Mouse (Mus musculus): ENCODE measurements around the gene Loxl3. TPM values are rescaled to one million over a fixed set of nuclear protein-coding genes. Genes with fewer than 3 reads are reported as not detected.
A peak's percentile ranks its signal among the peaks of the same experiment; 100 is the strongest.

Gene Loxl3
- polyA plus RNA-seq, 1 experiment = 3.1 TPM

DNA sequence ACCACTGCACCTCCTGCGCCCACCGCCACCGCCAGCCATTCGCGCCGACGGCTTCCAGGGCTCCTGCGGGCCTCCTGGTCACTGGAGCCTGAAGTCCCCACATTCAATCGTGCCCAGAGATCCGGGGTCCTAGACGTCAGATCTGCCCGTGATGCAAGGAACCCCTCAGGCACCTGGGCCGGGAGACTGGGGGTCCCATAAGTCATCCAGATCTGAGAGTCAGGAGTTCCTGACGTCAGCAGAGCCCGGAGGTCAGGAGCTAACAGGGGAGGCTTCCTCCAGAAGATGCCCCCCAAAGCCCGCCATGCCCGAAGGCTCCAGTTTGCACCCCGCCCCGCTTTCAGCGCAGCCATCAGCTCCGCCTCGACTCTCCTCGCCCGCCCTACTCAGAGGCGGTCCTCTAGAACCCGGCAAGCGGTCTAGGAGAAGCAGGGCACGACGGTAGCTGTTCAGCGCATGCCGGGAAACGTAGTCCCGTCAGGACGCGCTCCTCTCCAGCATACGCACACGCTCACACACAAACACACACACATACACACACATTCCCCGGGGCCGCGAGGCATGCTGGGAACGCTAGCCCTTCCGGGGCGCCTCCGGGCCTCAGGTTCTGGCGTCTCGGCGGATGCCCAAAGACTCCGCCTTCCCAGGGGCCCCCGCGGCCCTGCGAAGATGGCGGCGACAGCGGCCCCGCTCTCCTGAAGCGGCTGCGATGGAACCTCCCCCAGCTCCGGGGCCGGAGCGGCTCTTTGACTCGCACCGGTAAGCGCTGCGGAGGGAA is 20.3 kb downstream of the Loxl3 start, which contains the start of gene Aup1:
Gene Aup1, plus strand, starts transcription at position 448 of the 778 bp plus-strand sequence.
- under 1% methylated on average over 64 of the region's 64 CpGs for WGBS
- TF ChIP-seq CTCF (IDR thresholded peaks at IDR 0.05; ENCODE audit: borderline replicate concordance, control insufficient read depth, extremely low read depth, insufficient read depth, low read length, poor library complexity) (no peak; the same call in 1 of the 2 replicates), POLR2A (IDR thresholded peaks at IDR 0.05; ENCODE audit: control insufficient read depth, extremely low read depth, insufficient read depth, low read length, poor library complexity) (peak; percentile 90)
- DNase-seq = peak; percentile 97
- Histone ChIP-seq H3K27ac (ENCODE audit: control insufficient read depth, insufficient read depth, low read length) (no peak within 1 kb of the TSS), H3K36me3 (ENCODE audit: control insufficient read depth, insufficient read depth, low read length) (peaks cover 8% of the 10 kb centered on the region), H3K27me3 (ENCODE audit: control insufficient read depth, insufficient read depth, low read length) (no peaks in the 10 kb centered on the region), H3K4me1 (replicated peaks; ENCODE audit: control insufficient read depth, insufficient read depth, low read length) (peaks cover 19% of the 10 kb centered on the region), H3K4me3 (ENCODE audit: control insufficient read depth, insufficient read depth, low read length) (peak within 1 kb of the TSS; percentile 80)

DNA sequence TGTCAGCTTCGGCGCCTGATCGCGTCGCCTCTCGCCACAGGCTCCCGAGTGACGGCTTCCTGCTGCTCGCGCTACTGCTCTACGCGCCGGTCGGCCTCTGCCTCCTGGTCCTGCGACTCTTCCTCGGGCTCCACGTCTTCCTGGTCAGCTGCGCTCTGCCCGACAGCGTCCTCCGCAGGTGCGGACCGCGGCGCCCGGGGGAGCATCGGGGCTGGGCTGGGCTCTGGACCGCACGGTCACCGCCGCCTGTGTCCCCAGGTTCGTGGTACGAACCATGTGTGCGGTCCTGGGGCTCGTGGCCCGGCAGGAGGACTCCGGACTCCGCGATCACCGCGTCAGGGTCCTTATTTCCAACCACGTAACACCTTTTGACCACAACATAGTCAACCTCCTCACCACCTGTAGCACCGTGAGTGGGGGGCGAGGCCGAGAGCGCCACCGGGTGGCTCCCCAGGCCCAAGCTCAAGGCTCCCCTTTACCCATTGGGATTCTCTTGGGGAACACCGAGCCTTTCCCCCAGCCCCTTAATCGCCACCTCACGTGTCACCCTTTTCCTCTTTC is 21.0 kb downstream of the Loxl3 start, which contains the start of gene Htra2:
Gene Htra2, minus strand, starts transcription at position 403 of the 561 bp plus-strand sequence.
- no peak within 1 kb of the TSS for H3K27ac ChIP-seq (ENCODE audit: control insufficient read depth, insufficient read depth, low read length)
- H3K36me3 ChIP-seq (ENCODE audit: control insufficient read depth, insufficient read depth, low read length) = peaks cover 8% of the 10 kb centered on the region
- no peaks in the 10 kb centered on the region for H3K27me3 ChIP-seq (ENCODE audit: control insufficient read depth, insufficient read depth, low read length)
- under 1% methylated on average over 50 of the region's 50 CpGs for WGBS
- peaks cover 19% of the 10 kb centered on the region for H3K4me1 ChIP-seq (replicated peaks; ENCODE audit: control insufficient read depth, insufficient read depth, low read length)
- peak; percentile 66 for DNase-seq
- TF ChIP-seq CTCF (IDR thresholded peaks at IDR 0.05; ENCODE audit: borderline replicate concordance, control insufficient read depth, extremely low read depth, insufficient read depth, low read length, poor library complexity) = 0 out of 2 replicates have a peak, but pooled peaks have one; percentile 29
- TF ChIP-seq POLR2A (IDR thresholded peaks at IDR 0.05; ENCODE audit: control insufficient read depth, extremely low read depth, insufficient read depth, low read length, poor library complexity) = no peak
- H3K4me3 ChIP-seq (ENCODE audit: control insufficient read depth, insufficient read depth, low read length) = peak within 1 kb of the TSS; percentile 80

DNA sequence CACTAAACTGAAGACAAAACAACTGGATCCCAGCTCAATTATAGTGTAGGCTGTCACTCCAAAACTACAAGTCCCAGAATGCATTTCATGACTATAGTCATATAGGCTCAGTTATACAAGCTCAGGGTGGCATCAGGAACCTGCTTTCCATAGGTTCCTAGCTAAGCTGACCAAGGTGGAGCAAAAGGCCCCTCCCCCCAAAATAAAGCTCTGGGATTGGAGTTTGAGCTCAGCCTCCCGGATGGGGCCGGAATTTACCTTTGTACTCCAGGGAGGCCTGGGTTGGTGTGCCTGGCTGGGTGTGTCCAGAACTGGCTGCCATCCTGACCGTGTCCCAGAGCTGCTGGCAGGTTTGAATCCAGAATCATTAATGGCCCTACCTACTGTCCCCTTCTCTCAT is 23.8 kb downstream of the Loxl3 start, which contains the start of gene Dqx1:
Gene Dqx1, plus strand, starts transcription at position 55 of the 400 bp plus-strand sequence.
- TF ChIP-seq CTCF (IDR thresholded peaks at IDR 0.05; ENCODE audit: borderline replicate concordance, control insufficient read depth, extremely low read depth, insufficient read depth, low read length, poor library complexity) (no peak), POLR2A (IDR thresholded peaks at IDR 0.05; ENCODE audit: control insufficient read depth, extremely low read depth, insufficient read depth, low read length, poor library complexity) (no peak)
- Histone ChIP-seq H3K27ac (ENCODE audit: control insufficient read depth, insufficient read depth, low read length) (no peak within 1 kb of the TSS), H3K27me3 (ENCODE audit: control insufficient read depth, insufficient read depth, low read length) (no peaks in the 10 kb centered on the region), H3K36me3 (ENCODE audit: control insufficient read depth, insufficient read depth, low read length) (peaks cover 8% of the 10 kb centered on the region), H3K4me3 (ENCODE audit: control insufficient read depth, insufficient read depth, low read length) (no peak within 1 kb of the TSS), H3K4me1 (replicated peaks; ENCODE audit: control insufficient read depth, insufficient read depth, low read length) (peaks cover 19% of the 10 kb centered on the region)
- no peak for DNase-seq
- WGBS = 97% methylated on average over 3 of the region's 3 CpGs

DNA sequence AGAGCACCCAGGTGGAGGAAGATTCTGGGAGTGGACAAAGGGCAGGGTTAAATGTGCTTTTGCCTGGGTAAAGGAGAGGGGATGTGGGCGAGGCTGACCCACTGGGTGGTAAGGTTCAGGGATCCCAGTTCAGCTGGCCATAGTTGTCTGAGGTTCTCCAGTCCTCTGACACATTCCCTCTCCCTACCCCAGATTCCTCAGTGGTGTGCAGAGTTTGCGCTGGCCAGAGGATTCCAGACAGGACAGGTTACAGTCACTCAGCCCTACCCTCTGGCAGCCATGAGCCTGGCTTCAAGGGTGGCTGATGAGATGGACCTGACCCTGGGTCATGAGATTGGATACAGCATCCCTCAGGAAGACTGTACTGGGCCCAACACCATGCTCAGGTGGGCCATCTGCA is 24.8 kb downstream of the Loxl3 start:
- no peak for DNase-seq
- WGBS = 94% methylated on average over 2 of the region's 2 CpGs
- Histone ChIP-seq H3K27ac (ENCODE audit: control insufficient read depth, insufficient read depth, low read length) (no peak overlapping the region), H3K4me1 (replicated peaks; ENCODE audit: control insufficient read depth, insufficient read depth, low read length) (peaks cover 11% of the 10 kb centered on the region), H3K27me3 (ENCODE audit: control insufficient read depth, insufficient read depth, low read length) (no peaks in the 10 kb centered on the region), H3K36me3 (ENCODE audit: control insufficient read depth, insufficient read depth, low read length) (peaks cover 8% of the 10 kb centered on the region), H3K4me3 (ENCODE audit: control insufficient read depth, insufficient read depth, low read length) (no peak overlapping the region)
- no peak for TF ChIP-seq CTCF (IDR thresholded peaks at IDR 0.05; ENCODE audit: borderline replicate concordance, control insufficient read depth, extremely low read depth, insufficient read depth, low read length, poor library complexity)
- no peak for TF ChIP-seq POLR2A (IDR thresholded peaks at IDR 0.05; ENCODE audit: control insufficient read depth, extremely low read depth, insufficient read depth, low read length, poor library complexity)

DNA sequence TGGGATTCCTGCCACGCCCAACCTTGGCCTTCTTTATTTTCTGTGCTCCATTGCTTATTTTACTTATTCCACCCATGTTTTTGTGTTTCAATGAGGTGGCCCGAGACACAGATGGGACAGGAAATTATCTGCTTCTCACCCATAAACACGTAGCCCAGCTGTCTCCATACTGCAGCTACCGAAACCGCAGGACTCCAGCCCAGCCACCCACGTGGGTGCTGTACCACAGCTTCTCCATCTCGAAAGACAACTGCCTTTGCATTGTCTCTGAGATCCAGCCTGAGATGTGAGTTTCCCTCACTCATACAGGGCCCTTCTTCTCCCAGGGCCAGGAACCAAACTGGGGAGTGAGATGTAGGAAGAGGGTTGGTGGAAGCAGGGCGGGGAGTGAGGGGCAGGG is 32.0 kb downstream of the Loxl3 start:
- 22% methylated on average over 8 of the region's 8 CpGs for WGBS
- DNase-seq = no peak
- Histone ChIP-seq H3K27me3 (ENCODE audit: control insufficient read depth, insufficient read depth, low read length) (peaks cover 33% of the 10 kb centered on the region), H3K4me3 (ENCODE audit: control insufficient read depth, insufficient read depth, low read length) (no peak overlapping the region), H3K4me1 (replicated peaks; ENCODE audit: control insufficient read depth, insufficient read depth, low read length) (peaks cover 27% of the 10 kb centered on the region), H3K36me3 (ENCODE audit: control insufficient read depth, insufficient read depth, low read length) (no peaks in the 10 kb centered on the region), H3K27ac (ENCODE audit: control insufficient read depth, insufficient read depth, low read length) (no peak overlapping the region)
- TF ChIP-seq CTCF (IDR thresholded peaks at IDR 0.05; ENCODE audit: borderline replicate concordance, control insufficient read depth, extremely low read depth, insufficient read depth, low read length, poor library complexity) = no peak
- no peak for TF ChIP-seq POLR2A (IDR thresholded peaks at IDR 0.05; ENCODE audit: control insufficient read depth, extremely low read depth, insufficient read depth, low read length, poor library complexity)

DNA sequence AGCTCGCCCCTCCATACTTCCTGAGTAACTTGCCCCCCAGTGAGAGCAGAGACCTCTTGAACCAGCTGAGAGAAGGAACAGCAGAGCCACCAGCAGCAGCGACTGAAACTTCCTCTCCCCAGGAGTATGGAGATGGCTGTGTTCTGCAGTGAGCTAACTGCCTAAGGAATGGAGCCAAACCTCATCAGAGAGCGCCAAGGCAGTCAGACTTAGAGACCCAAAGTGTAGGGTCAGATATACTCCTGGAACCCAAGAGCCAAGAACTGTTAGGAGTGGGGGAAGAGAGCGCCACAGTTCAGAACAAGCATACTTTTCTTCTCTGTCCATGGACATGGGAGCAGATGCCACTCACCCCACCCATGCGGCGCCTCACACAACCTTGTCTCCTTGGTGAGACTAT is 32.5 kb downstream of the Loxl3 start:
- DNase-seq = no peak
- TF ChIP-seq CTCF (IDR thresholded peaks at IDR 0.05; ENCODE audit: borderline replicate concordance, control insufficient read depth, extremely low read depth, insufficient read depth, low read length, poor library complexity) = no peak
- TF ChIP-seq POLR2A (IDR thresholded peaks at IDR 0.05; ENCODE audit: control insufficient read depth, extremely low read depth, insufficient read depth, low read length, poor library complexity) = no peak
- Histone ChIP-seq H3K36me3 (ENCODE audit: control insufficient read depth, insufficient read depth, low read length) (no peaks in the 10 kb centered on the region), H3K27ac (ENCODE audit: control insufficient read depth, insufficient read depth, low read length) (no peak overlapping the region), H3K4me3 (ENCODE audit: control insufficient read depth, insufficient read depth, low read length) (no peak overlapping the region), H3K27me3 (ENCODE audit: control insufficient read depth, insufficient read depth, low read length) (peaks cover 38% of the 10 kb centered on the region), H3K4me1 (replicated peaks; ENCODE audit: control insufficient read depth, insufficient read depth, low read length) (peaks cover 30% of the 10 kb centered on the region)
- 35% methylated on average over 6 of the region's 6 CpGs for WGBS
